Mouse (Mus musculus): ENCODE data around the gene Dnah12. TPM values are rescaled to one million over a fixed set of nuclear protein-coding genes. Genes with fewer than 3 reads are reported as not detected.

The Dnah12 gene
- not detected for polyA plus RNA-seq (2015; fragmentation: Illumina TruSeq; extraction: RNeasy Lipid Tissue Mini Kit (QIAGEN cat#74804); ENCODE audit: insufficient read depth, low read depth, low replicate concordance)

DNA sequence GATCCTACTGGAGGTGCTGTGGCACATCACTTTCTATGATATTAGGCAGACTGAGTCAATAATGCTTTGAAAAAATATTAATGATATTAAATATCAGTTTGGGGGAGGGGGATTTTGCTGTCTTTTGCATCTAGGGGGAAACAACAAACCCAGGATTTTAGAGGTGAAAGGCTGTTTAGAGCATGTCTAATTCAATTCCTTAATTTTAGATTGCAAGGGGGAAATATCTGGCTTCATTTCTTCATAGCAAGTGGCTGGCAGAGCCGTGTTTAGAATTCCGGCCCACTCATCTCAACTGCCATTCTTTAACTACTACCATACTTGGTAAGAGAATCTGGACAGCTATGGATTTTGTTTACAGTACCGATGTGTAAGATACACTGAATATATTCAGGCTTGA is at the start of gene Dnah12:
TSS of gene Dnah12 (plus strand) at position 301 of the 400 bp plus-strand sequence.

DNA sequence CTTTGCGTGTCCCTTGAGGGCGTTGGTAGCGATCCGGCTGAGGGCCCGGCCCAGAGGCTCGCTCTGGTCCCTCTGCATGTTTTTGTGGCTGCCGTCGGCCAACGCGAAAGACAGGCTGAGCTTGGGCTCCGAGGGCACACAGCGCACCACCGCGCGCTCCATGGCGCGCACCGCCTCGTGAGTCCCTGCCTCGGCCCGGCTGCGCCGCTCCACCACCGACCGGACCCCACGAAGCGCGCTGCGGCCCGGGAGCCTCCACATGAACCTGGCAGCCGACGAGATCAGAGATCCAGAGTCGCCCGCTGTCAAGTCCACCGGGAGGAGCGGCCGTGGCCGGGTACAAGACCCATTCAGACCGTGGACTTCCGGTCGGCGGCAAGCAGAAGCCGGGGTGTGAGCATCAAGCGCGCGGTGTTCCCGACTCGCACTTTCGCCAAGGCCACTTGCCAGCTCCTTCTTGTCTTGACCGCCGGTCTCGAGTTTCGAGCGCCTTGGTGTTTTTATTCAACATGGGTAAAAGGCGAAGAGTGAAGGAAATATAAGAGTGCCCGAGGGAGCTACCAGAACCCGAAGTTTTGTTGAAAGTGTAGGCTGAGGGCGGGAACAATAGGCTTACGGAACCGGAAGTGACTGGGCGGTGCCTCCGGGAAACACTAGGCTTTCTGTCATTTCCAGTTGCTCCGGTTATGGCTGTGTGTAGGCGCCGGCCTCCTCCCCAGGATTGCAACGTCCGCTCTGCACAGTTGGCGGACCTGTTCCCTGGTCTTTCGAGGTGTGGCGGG is 23.6 kb upstream of the Dnah12 start, which contains the start of gene Pde12:
TSS of gene Pde12 (minus strand) at position 592 of the 782 bp plus-strand sequence.

DNA sequence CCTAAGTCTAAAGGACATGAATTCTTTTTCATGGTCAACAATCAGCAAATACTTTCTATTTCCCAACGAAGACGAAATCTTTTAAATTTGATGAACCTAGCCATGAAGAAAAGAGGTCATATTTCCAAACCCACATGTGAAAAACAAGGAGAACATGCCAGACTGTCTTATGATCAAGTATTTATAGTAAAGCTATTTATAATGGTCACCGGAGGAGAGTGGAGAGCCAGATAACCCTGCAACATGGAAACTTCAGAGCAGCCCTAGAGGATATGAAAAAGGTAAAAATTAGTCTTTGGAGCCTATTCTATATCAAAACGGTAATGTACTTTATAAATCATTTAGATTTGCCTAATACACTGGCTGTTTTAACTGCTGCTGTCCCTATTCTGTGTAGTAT is 201.3 kb downstream of the Dnah12 start, which contains the start of gene Asb14:
TSS of gene Asb14 (plus strand) at position 166 of the 400 bp plus-strand sequence.

Other genes with a start within 250 kb of the Dnah12 start
- gene Slmap, start 158.3 kb upstream of the Dnah12 start, polyA plus RNA-seq (2015; fragmentation: Illumina TruSeq; extraction: RNeasy Lipid Tissue Mini Kit (QIAGEN cat#74804); ENCODE audit: insufficient read depth, low read depth, low replicate concordance), result 14.1 TPM
- 2.9 TPM for gene Dennd6a, start 119.4 kb upstream of the Dnah12 start, polyA plus RNA-seq (2015; fragmentation: Illumina TruSeq; extraction: RNeasy Lipid Tissue Mini Kit (QIAGEN cat#74804); ENCODE audit: insufficient read depth, low read depth, low replicate concordance)
- gene Arf4, start 55.2 kb upstream of the Dnah12 start, polyA plus RNA-seq (2015; fragmentation: Illumina TruSeq; extraction: RNeasy Lipid Tissue Mini Kit (QIAGEN cat#74804); ENCODE audit: insufficient read depth, low read depth, low replicate concordance), result 57.7 TPM
- 0.79 TPM for gene Pde12, start 23.4 kb upstream of the Dnah12 start, polyA plus RNA-seq (2015; fragmentation: Illumina TruSeq; extraction: RNeasy Lipid Tissue Mini Kit (QIAGEN cat#74804); ENCODE audit: insufficient read depth, low read depth, low replicate concordance)
- gene Asb14, start 201.3 kb downstream of the Dnah12 start, polyA plus RNA-seq (2015; fragmentation: Illumina TruSeq; extraction: RNeasy Lipid Tissue Mini Kit (QIAGEN cat#74804); ENCODE audit: insufficient read depth, low read depth, low replicate concordance), result not detected